Mouse (Mus musculus) lung, adult 10 weeks (tissue): ENCODE measurements around the gene Olfr1211. TPM values are rescaled to one million over a fixed set of nuclear protein-coding genes. Genes with fewer than 3 reads are reported as not detected.

Experiments
- polyA plus RNA-seq: library from polyadenylated mRNA; stranded (reverse); fragments of 350-450 nt; fragmentation: Illumina TruSeq; extraction: RNeasy Lipid Tissue Mini Kit (QIAGEN cat#74804); gene quantifications from one replicate; pipeline ENCODE4 v1.2.3, GENCODE M21; 2014; ENCODE audit warnings: low read depth, low replicate concordance; ENCODE audit not compliant: insufficient read depth

The Olfr1211 gene
- not detected for polyA plus RNA-seq

GRCm38 (mm10) chr2:88938011-88938410, at the start of gene Olfr1211:
Olfr1211 (minus strand) TSS chr2:88938111.

GRCm38 (mm10) chr2:88980181-88980580, 42.3 kb upstream of the Olfr1211 start, which contains the start of gene Gm13762:
Gm13762 (minus strand) TSS chr2:88980281.

GRCm38 (mm10) chr2:88953669-88954068, 15.8 kb upstream of the Olfr1211 start, which contains the start of gene Olfr1212:
Olfr1212 (plus strand) TSS chr2:88953969.

GRCm38 (mm10) chr2:88915057-88915456, 22.9 kb downstream of the Olfr1211 start, which contains the start of gene Olfr1209:
Olfr1209 (minus strand) TSS chr2:88915157.

GRCm38 (mm10) chr2:88902211-88902610, 35.7 kb downstream of the Olfr1211 start, which contains the start of gene Olfr1208:
Olfr1208 (minus strand) TSS chr2:88902311.

Other genes with a start within 250 kb of the Olfr1211 start
- gene Olfr1195, start 248.9 kb downstream of the Olfr1211 start, polyA plus RNA-seq, result not detected
- not detected for gene Olfr1196, start 233.5 kb downstream of the Olfr1211 start, polyA plus RNA-seq
- gene Olfr1197, start 205.7 kb downstream of the Olfr1211 start, polyA plus RNA-seq, result not detected
- not detected for gene Olfr1198, start 186.7 kb downstream of the Olfr1211 start, polyA plus RNA-seq
- not detected for gene Olfr1199, start 177.6 kb downstream of the Olfr1211 start, polyA plus RNA-seq
- not detected for gene Olfr1200, start 167.6 kb downstream of the Olfr1211 start, polyA plus RNA-seq
- gene Olfr1201, start 145.1 kb downstream of the Olfr1211 start, polyA plus RNA-seq, result not detected
- gene Olfr1202, start 123.6 kb downstream of the Olfr1211 start, polyA plus RNA-seq, result not detected
- not detected for gene Olfr1205, start 108.4 kb downstream of the Olfr1211 start, polyA plus RNA-seq
- gene Olfr1204, start 88.8 kb downstream of the Olfr1211 start, polyA plus RNA-seq, result not detected
- gene Olfr1206, start 74.9 kb downstream of the Olfr1211 start, polyA plus RNA-seq, result not detected
- not detected for gene Olfr1208, start 35.8 kb downstream of the Olfr1211 start, polyA plus RNA-seq
- not detected for gene Olfr1209, start 23.0 kb downstream of the Olfr1211 start, polyA plus RNA-seq
- gene Olfr1212, start 15.9 kb upstream of the Olfr1211 start, polyA plus RNA-seq, result not detected
- not detected for gene Gm13762, start 42.2 kb upstream of the Olfr1211 start, polyA plus RNA-seq
- gene Olfr1214, start 54.5 kb upstream of the Olfr1211 start, polyA plus RNA-seq, result not detected
- gene Olfr1215, start 68.9 kb upstream of the Olfr1211 start, polyA plus RNA-seq, result not detected
- gene Olfr1216, start 80.2 kb upstream of the Olfr1211 start, polyA plus RNA-seq, result not detected
- gene Olfr1217, start 94.0 kb upstream of the Olfr1211 start, polyA plus RNA-seq, result not detected
- gene Olfr1218, start 123.1 kb upstream of the Olfr1211 start, polyA plus RNA-seq, result not detected
- gene Olfr1219, start 145.4 kb upstream of the Olfr1211 start, polyA plus RNA-seq, result not detected
- not detected for gene Olfr1220, start 168.7 kb upstream of the Olfr1211 start, polyA plus RNA-seq
- gene Olfr1221, start 179.2 kb upstream of the Olfr1211 start, polyA plus RNA-seq, result not detected
- not detected for gene Olfr1222, start 194.9 kb upstream of the Olfr1211 start, polyA plus RNA-seq
- gene Olfr1223, start 213.4 kb upstream of the Olfr1211 start, polyA plus RNA-seq, result not detected
- gene Olfr1224-ps1, start 226.0 kb upstream of the Olfr1211 start, polyA plus RNA-seq, result not detected
- not detected for gene Olfr1225, start 236.6 kb upstream of the Olfr1211 start, polyA plus RNA-seq